Mouse (Mus musculus) 416B (cell line): ENCODE data around the gene Tango6.
"Not testable (repeated sequence)": the region's sequence is repeated elsewhere in the genome, so short reads cannot be mapped to it uniquely, and the experiment has no call there.

ENCODE experiments used
- DNase-seq: peaks from one replicate; pipeline ENCODE4 v3.0.0; 2011; ENCODE audit warnings: low read depth

Tango6 gene

DNA sequence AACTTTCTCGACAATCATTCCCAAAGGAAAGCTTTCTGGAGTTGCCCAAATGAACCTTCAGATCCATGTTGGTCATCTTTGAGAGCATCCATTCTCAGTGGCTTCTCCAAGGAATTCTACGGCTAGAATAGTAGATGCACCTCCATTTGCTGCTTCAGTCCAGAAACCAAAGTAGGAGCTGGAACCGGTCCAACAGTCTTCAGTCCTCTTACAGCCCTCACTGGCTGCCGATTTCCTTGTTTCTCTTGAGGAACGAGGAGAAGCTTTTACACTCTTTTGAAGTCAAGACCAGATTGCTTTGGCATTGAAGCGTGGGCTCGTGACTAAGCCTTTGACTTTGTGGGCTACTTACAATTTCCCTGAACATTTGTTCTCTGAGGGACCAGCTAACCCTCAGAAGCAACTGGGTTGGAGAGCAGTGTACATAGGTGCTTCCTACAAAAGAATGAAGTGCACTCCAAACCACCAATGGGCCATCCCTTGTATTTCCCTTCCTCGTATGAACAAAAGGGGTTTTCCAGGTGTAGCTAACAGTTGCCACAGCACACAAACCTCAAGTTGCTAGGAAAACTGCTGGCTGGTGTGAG lies 197.3 kb downstream of the Tango6 start:
- no peak for DNase-seq

DNA sequence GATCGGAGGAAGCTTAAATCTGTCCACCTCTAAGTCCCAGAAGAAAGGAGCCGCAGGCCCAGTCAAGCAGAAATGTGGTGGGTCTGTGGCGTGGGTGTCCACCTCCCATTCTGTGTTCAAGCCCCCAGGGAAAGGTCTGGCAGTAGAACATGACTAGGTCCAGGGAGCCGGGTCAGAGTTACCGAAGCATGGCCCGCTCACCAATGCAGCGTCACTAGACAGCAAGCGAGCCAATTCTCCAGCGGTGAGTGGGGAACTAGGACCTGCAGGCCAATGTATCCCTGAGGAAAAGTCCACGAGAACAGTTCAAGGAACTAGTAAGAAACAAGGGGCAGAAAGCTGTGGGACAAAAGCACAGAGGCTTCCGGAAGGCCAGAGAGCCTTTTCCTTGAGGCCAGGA lies 201.2 kb downstream of the Tango6 start:
- DNase-seq, result not testable (repeated sequence)

DNA sequence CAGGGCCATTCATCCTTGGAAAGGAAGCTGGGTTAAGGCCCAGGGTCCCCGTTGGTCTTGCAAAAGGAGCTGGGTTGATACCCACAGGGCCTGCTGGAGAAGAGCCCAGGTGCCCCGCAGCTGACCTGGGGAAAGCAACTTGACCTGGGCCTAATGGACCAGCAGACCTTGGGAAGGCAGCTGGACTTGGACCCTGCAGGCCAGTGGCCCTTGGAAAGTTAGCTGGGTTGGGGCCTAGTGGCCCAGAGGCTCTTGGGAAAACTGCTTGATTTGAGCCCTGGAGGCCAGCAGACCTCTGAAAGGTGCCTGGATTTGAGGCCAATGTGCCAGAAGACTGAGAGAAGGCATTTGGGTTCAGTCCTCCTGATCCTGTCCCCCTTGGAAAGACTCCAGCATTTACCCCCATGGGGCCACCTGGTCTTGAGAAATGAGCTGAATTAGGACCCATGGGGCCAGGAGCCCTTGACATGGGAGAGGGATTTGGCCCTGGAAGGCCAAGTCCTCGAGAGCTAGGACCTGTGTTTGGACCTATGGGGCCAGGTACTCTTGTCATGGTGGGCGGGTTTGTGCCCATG lies 202.0 kb downstream of the Tango6 start:
- not testable (repeated sequence) for DNase-seq

DNA sequence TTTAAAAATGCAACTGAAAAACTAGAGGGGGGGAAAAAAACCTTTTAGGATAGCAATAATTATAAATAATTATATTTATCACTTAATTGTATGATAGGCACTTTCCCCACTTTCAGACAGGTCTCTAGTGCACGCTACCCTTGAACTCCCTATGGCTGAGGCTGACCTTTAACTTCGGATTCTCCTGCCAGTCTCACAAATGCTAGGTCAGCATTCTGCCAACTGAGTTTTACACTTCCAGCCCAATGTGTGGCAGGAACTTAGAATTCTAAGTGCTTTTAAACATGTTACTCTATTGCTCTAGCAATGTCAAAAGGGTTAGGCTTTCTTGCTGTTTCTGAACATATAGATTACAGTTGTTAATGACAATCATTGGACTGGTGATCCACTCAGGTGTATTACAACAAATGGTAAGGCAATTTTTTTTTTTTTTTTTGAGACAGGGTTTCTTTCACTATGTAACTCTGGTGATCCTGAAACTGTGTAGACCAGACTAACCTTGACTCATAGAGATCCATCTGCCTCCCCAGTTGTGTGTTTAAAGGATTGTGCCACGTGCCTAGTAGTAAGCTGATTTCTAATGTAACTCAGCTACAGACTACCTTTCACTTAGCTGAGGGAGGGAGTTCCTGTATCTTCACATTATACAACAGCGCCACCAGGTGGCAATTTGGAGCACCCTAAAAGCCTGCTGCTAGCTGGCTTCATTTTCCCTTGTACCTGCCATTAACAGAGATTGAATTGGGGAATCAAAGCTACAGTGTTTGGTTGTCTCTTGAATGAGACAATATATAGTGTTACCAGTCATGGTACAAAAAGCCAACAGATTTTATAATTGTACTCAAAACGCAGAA lies 204.7 kb downstream of the Tango6 start:
- peak; percentile 89 for DNase-seq

DNA sequence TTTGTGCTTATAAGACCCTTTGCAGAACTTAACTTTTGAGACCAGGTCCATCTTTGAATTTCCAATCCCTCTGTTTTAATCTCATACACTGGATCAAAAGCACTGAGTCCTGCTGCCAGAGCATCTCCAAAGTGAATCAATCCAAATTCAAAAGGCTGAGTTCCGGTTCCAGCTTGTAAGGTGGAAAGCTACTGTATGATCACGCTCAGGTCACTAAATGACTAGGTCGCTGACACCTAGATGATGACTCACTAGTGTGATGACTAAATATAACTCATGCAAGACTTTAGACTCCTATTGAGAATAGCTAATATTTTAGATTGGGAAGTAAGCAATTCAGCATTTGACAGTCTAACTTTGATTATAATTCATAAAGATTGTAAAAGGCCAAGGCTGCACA lies 205.9 kb downstream of the Tango6 start:
- peak; percentile 42 for DNase-seq

DNA sequence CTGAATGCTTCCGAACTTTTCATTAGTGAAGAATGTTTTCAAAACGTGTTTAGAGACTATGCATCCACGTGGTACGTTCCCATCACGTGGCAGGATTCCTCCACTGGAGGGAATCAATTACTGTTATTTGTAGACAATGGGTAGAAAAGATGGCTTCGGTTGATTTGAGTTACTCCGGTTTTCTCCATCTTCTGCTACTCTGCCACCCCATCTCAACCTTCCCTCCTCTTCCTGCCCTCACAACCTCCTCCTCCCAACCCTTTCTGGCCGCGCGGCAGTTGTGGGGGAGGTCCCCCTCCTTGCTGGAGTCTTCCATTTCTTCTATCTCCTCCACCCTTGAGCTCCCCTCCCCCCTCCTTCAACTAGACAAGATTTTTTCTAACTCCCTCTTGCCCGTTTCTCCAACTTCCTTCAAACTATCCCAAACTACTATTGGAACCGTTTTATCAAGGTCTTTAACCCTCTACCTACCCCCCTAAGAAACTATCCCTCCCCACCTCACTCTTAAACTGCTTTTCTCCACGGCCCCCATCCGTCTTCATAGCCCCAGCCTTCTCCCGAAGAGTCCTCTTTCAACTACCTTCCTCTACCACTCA lies 209.4 kb downstream of the Tango6 start:
- peak; percentile 85 for DNase-seq

DNA sequence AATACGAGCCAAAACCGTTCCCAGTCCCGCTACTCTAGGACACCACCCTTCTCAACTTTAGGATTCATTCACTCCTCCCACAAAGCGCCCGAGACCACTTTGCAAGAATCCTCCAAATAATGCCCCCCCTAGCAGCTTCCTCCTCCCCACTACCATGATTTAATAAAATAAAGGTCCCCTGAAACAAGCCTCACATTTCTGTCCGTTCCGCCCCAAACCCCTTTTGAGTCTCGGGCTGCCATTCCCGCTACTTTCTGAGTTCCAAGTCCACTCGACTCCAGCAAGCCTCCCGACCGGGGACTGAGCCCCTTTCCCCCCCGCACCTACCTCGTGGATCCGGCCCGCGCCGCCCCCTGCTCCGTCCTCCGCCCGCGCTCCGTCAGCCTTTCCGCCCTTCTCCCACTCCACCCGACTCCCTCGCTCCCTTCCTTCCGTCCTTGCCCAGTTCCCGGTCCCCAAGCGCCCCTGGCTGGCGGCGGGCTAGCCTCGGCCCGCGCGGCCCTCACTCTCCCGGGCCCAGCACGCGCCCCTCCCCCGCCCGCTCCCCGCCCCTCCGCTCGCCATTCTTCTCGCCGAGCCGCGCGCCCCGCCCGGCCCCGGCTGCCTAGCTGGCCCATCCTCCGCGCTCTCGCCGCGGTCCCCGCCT lies 210.1 kb downstream of the Tango6 start:
- DNase-seq, result peak; percentile 58

DNA sequence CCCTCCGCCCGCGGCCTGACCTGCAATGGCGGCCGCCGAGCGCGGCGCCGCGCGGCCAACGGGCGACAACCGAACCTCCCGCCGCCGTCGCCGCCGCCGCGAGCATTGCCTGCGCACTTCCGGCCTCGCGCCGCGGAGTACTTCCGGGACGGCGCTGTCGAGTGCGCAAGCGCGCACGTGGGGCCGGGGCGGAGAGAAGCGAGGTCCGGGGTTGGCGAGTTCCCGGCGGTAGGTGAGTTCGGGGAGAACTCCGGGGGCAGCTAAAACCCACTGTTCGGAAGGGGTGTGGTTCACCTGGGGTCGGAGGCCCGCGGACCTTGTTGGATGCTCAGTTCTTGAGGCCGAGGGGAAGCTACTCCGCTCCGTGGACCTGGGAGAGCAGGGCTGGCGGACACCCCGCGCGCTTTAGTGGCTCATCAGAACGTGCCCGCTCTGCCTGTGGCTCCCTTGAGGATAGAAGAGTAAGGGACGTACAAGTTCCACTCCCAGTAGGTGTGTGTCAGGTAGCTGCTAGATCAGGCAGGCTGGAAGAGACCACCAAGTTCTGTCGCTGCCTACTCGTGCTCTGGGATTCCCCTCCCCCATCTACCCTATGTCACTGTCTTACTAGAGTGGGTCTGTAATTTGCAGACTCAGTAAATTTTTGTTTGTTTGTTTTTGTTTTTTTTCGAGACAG lies 210.8 kb downstream of the Tango6 start, which contains the start of gene Utp4:
TSS of gene Utp4 (plus strand) at position 156 of the 676 bp plus-strand sequence.
- peak; percentile 86 for DNase-seq

DNA sequence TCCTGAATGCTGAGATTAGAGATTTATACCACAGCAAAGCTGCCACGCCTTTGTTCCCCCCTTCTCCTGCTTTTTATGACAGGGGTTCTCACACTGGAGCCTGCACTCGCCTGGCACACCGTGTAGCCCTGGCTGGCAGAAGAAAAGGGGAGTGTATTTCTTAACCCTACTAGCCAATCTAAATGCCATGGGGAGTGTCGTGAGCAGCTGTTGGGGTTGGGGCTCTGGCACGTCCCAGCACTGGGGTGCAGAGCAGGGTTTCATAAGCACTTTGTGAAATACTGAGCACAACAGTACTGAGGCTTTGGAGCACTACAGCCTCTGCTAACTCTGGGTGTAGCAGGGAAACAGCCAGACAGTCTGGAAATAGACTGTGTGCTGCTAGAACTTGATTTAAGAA lies 216.6 kb downstream of the Tango6 start:
- DNase-seq, result no peak
